Mouse (Mus musculus) liver, embryonic 14.5 days (tissue): Measurements from ENCODE around the gene Rbm4b.

Source experiments
- CTCF ChIP-seq: IDR thresholded peaks from 2 replicates; pipeline ENCODE4 v1.5.1; 2016; ENCODE audit warnings: antibody characterized with exemption, low read depth, control low read depth
- EP300 ChIP-seq: IDR thresholded peaks from 2 replicates; pipeline ENCODE4 v1.6.1; 2016; ENCODE audit warnings: antibody characterized with exemption, low read depth

GRCm38 (mm10) chr19:4762876-4763275 is 6.6 kb downstream of the Rbm4b start:
- TF ChIP-seq CTCF (peak; percentile 40), EP300 (no peak)
